Mouse (Mus musculus): ENCODE data around the gene Aaas. TPM values are rescaled to one million over a fixed set of nuclear protein-coding genes. Genes with fewer than 3 reads are reported as not detected.

Gene Aaas
- polyA plus RNA-seq, 1 experiment from 2014 or later, result 91.7 TPM

DNA sequence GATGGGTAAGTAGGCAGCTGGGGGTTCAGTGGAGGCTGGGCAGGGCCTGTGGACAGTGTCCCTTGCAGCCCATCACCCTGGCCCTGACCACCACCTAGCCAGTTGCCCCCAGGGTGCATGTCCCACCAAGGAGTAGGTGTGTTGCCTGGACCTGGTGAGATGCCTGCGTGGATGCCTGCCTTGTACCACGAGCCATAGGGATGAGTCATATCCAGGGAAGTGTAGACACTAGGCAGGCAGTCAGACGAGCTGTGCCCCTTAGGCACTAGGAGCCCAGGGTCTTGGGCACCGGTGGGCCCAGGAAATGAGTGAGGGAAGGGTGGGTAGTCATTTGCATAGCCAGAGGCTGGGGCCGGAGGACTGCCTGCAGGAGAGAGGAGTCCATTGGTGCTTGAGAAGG, 8.3 kb upstream of the Aaas start:
- Histone ChIP-seq H3K27ac (ENCODE audit: low read length) (no peak overlapping the region), H3K9ac (replicated peaks; ENCODE audit: low read length) (no peak overlapping the region), H3K4me1 (ENCODE audit: insufficient read depth, low read length) (peaks cover 32% of the 10 kb centered on the region), H3K36me3 (ENCODE audit: insufficient read depth, low read length) (no peaks in the 10 kb centered on the region), H3K27me3 (ENCODE audit: insufficient read depth, low read length) (peaks cover 16% of the 10 kb centered on the region), H3K4me2 (replicated peaks; ENCODE audit: low read depth, low read length) (no peak overlapping the region), H3K9me3 (ENCODE audit: low read length) (no peaks in the 10 kb centered on the region), H3K4me3 (ENCODE audit: low read length) (no peak overlapping the region)
- WGBS, result 28% methylated on average over 5 of the region's 5 CpGs
- ATAC-seq (ENCODE audit: low FRiP score, low TSS enrichment), result no peak

DNA sequence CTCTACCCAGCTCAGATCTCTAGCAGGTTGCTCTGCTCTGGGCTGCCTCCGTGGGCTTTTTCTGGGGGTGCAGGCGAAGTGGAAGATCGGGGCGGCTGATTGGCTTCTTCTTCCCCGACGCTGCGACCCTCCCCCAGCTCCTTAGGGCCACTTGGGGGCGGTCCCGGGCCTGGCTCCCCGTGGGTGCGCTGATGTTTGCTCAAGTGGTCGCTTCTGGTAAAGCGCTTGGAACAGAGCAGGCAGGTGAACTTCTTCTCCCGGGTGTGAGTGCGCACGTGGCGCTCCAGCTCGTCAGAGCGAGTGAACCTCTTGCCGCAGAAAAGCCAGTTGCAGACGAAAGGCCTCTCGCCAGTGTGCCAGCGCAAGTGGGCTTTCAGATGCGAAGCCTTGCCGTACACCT, 7.6 kb upstream of the Aaas start:
- Histone ChIP-seq H3K27me3 (ENCODE audit: insufficient read depth, low read length) (peaks cover 16% of the 10 kb centered on the region), H3K27ac (ENCODE audit: low read length) (no peak overlapping the region), H3K9me3 (ENCODE audit: low read length) (no peaks in the 10 kb centered on the region), H3K9ac (replicated peaks; ENCODE audit: low read length) (peak overlapping the region; percentile 52), H3K4me2 (replicated peaks; ENCODE audit: low read depth, low read length) (peak overlapping the region; percentile 53), H3K4me3 (ENCODE audit: low read length) (peak overlapping the region; percentile 23; the same call in 1 of the 2 replicates), H3K4me1 (ENCODE audit: insufficient read depth, low read length) (peaks cover 32% of the 10 kb centered on the region), H3K36me3 (ENCODE audit: insufficient read depth, low read length) (no peaks in the 10 kb centered on the region)
- no peak for ATAC-seq (ENCODE audit: low FRiP score, low TSS enrichment)
- 3% methylated on average over 25 of the region's 25 CpGs for WGBS

DNA sequence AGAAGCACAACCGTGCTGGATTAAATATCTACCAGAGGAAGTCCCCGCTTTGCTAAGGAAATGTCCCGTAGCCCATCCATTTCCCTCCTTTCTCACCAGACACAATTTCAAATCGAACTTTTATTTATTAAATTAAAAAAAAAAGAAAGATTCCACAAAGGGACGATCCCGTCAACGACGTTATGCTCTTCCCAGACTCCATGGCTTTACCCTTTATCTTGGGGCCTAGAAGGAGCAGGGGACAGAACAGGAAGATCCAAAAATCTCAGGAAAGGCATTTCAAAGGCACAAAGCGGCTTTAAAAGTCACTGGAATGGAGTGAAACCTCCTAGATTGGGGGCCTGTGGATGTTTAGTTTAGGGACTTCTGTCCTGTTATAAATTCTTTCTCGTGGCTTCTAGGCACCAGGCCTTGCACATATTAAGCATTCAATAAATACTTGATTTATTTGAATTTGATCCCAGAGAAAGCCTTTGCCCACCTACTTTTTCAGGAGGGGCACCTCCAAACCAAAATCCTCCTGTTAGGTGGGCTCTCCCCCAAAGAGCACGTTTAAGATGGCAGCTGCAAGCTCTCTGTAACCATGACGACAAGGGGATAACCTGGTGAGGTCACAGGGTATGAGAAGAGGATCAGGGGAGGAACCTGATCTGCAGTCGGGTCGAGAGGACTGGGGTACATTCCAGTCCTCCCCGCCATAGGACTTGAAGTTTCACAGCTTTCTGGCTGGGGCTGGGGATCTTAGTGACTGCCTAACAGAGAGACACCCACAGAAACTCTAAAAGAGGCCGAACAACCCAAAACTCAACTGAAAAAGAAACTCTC, 6.1 kb upstream of the Aaas start:
- Histone ChIP-seq H3K9me3 (ENCODE audit: low read length) (no peaks in the 10 kb centered on the region), H3K9ac (replicated peaks; ENCODE audit: low read length) (peak overlapping the region; percentile 86), H3K4me2 (replicated peaks; ENCODE audit: low read depth, low read length) (peak overlapping the region; percentile 95), H3K27me3 (ENCODE audit: insufficient read depth, low read length) (peaks cover 12% of the 10 kb centered on the region), H3K27ac (ENCODE audit: low read length) (peak overlapping the region; percentile 92), H3K4me3 (ENCODE audit: low read length) (peak overlapping the region; percentile 59), H3K36me3 (ENCODE audit: insufficient read depth, low read length) (no peaks in the 10 kb centered on the region), H3K4me1 (ENCODE audit: insufficient read depth, low read length) (peaks cover 23% of the 10 kb centered on the region)
- no peak for ATAC-seq (ENCODE audit: low FRiP score, low TSS enrichment)
- WGBS, result 41% methylated on average over 16 of the region's 16 CpGs

DNA sequence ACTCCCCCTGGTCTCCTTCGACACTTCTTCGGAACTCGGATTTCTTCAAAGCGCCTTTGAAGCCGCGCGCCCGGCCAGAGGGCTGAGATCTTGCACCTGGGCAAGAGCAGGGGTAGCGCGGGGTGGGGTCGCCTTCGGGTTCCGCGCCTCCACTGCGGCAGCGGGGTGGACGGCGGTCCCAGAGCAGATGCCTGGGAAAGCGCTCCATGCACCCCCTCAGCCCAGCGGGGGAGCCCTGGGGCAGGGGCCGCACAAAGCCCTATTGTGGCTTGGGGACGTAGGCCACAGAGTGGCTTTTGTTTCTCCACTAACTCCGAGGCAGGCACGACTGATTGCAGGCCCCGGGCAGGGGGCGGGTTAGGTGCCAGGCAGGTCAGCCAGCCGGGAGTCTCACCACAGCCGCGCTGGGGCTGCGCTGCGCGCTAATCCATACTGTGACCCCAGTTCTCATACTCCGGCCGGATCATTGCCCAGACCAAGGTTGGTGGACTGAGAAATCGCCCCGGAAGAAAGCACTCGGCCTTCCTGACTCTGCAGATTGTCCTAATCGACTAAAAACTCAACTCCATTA, 5.4 kb upstream of the Aaas start:
- Histone ChIP-seq H3K27ac (ENCODE audit: low read length) (peak overlapping the region; percentile 92), H3K4me1 (ENCODE audit: insufficient read depth, low read length) (peaks cover 23% of the 10 kb centered on the region), H3K9ac (replicated peaks; ENCODE audit: low read length) (peak overlapping the region; percentile 86), H3K4me2 (replicated peaks; ENCODE audit: low read depth, low read length) (peak overlapping the region; percentile 95), H3K27me3 (ENCODE audit: insufficient read depth, low read length) (peaks cover 12% of the 10 kb centered on the region), H3K9me3 (ENCODE audit: low read length) (no peaks in the 10 kb centered on the region), H3K4me3 (ENCODE audit: low read length) (peak overlapping the region; percentile 59), H3K36me3 (ENCODE audit: insufficient read depth, low read length) (no peaks in the 10 kb centered on the region)
- 3% methylated on average over 38 of the region's 38 CpGs for WGBS
- peak; percentile 66 for ATAC-seq (ENCODE audit: low FRiP score, low TSS enrichment)

DNA sequence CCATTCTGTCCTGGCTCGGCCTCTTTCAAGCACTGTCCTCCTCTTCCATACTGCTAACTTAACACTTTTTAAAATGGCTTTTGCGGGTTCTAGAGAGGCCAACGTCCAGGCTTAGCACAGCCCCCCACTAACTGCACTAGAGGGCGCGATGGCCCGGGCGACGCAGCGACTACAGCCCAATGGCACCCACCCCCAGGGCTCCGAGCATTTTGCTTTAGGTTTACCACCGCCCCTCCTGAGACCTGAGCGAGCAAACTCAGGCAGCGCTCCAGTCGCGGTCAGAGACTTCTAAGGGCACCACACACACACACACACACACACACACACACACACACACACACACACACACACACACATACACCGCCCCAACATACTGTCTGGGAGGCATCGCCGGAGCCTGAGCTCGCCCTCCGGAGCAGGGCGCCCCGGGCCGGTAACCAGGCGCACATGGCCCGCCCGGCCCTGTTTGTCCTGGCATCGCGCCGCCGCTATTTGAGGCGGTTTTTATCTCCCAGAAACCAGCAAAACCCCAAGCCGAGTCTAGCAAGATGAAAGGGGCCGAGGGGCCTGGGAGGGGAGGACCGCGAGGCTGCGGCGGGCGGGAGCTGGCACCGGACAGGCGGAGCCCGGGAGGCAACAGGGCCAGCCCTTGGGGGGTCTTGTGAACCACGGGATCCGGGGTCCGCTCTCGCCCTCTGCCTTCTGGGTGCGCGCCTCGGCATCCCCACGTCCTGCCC, 4.7 kb upstream of the Aaas start:
- Histone ChIP-seq H3K9me3 (ENCODE audit: low read length) (no peaks in the 10 kb centered on the region), H3K27me3 (ENCODE audit: insufficient read depth, low read length) (peaks cover 12% of the 10 kb centered on the region), H3K27ac (ENCODE audit: low read length) (peak overlapping the region; percentile 92), H3K9ac (replicated peaks; ENCODE audit: low read length) (peak overlapping the region; percentile 86), H3K4me2 (replicated peaks; ENCODE audit: low read depth, low read length) (peak overlapping the region; percentile 95), H3K36me3 (ENCODE audit: insufficient read depth, low read length) (no peaks in the 10 kb centered on the region), H3K4me1 (ENCODE audit: insufficient read depth, low read length) (peaks cover 23% of the 10 kb centered on the region), H3K4me3 (ENCODE audit: low read length) (peak overlapping the region; percentile 59)
- WGBS, result under 1% methylated on average over 44 of the region's 49 CpGs
- ATAC-seq (ENCODE audit: low FRiP score, low TSS enrichment), result peak; percentile 50

DNA sequence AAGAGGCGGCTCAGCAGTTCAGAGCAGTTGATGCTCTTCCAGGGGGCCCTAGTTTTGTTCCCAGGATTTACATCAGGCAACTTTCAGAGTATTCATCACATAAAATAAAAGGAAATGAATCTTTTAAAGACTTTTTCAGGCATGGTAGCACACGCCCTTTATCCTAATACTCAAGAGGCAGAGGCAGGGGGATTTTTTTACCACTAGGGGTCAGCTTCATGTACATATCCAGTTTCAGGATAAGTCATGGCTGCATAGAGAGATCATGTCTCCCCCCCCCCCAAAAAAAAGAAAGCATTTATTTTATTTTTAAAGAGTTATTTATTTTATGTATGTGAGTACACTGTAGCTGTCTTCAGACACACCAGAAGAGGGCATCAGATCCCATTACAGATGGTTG, 3.4 kb upstream of the Aaas start:
- H3K36me3 ChIP-seq (ENCODE audit: insufficient read depth, low read length), result no peaks in the 10 kb centered on the region
- no peak overlapping the region for H3K9ac ChIP-seq (replicated peaks; ENCODE audit: low read length)
- peaks cover 11% of the 10 kb centered on the region for H3K27me3 ChIP-seq (ENCODE audit: insufficient read depth, low read length)
- no peak overlapping the region for H3K4me2 ChIP-seq (replicated peaks; ENCODE audit: low read depth, low read length)
- ATAC-seq (ENCODE audit: low FRiP score, low TSS enrichment), result no peak
- H3K4me1 ChIP-seq (ENCODE audit: insufficient read depth, low read length), result peaks cover 30% of the 10 kb centered on the region
- no peak overlapping the region for H3K4me3 ChIP-seq (ENCODE audit: low read length)
- WGBS, result 78% methylated on average over 2 of the region's 2 CpGs
- no peak overlapping the region for H3K27ac ChIP-seq (ENCODE audit: low read length)
- H3K9me3 ChIP-seq (ENCODE audit: low read length), result no peaks in the 10 kb centered on the region

DNA sequence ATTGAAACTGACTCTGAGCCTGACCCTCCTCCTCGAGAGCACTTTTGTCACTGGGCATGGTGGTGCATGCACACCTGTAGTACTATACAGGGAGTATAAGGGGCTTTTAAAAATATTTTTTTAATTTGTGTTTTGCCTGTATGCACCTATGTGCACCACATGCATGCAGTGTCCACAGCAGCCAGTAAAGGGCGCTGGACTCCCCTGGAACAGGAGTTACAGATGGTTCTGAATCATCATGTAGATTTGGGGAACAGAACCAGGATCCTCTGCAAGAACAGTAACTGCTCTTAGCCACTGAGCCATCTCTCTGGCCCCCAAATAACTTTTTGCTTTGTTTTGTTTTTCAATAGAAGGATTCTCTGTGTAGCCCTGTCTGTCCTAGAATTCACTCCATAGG, 1.6 kb upstream of the Aaas start:
- WGBS, result 60% methylated on average over 2 of the region's 2 CpGs
- H3K9ac ChIP-seq (replicated peaks; ENCODE audit: low read length), result no peak overlapping the region
- H3K36me3 ChIP-seq (ENCODE audit: insufficient read depth, low read length), result peaks cover 6% of the 10 kb centered on the region; the same call in 1 of the 2 replicates
- no peak overlapping the region for H3K4me3 ChIP-seq (ENCODE audit: low read length)
- H3K27ac ChIP-seq (ENCODE audit: low read length), result no peak overlapping the region
- no peaks in the 10 kb centered on the region for H3K9me3 ChIP-seq (ENCODE audit: low read length)
- no peak for ATAC-seq (ENCODE audit: low FRiP score, low TSS enrichment)
- no peaks in the 10 kb centered on the region for H3K27me3 ChIP-seq (ENCODE audit: insufficient read depth, low read length)
- peaks cover 18% of the 10 kb centered on the region for H3K4me1 ChIP-seq (ENCODE audit: insufficient read depth, low read length)
- no peak overlapping the region for H3K4me2 ChIP-seq (replicated peaks; ENCODE audit: low read depth, low read length)

DNA sequence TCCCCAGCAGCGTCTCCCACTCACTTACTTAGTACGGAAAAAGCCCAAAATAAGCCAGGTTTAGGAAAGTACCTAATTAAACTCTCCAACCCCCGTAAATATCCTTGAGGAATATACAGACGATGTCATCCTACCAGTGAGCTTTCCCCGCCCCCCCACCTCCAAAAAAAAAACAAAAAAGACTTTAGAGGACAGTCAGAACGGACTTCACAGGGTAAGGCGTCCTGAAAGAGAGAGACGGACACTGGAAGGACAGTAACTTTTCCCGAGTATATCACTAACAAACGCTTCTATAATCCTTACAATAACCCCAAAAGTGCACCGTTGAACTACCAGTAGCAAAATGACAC, 346 bp upstream of the Aaas start:
- Histone ChIP-seq H3K4me1 (ENCODE audit: insufficient read depth, low read length) (peaks cover 11% of the 10 kb centered on the region), H3K4me3 (ENCODE audit: low read length) (peak overlapping the region; percentile 95), H3K9me3 (ENCODE audit: low read length) (no peaks in the 10 kb centered on the region), H3K36me3 (ENCODE audit: insufficient read depth, low read length) (peaks cover 12% of the 10 kb centered on the region), H3K27ac (ENCODE audit: low read length) (peak overlapping the region; percentile 73), H3K27me3 (ENCODE audit: insufficient read depth, low read length) (no peaks in the 10 kb centered on the region), H3K4me2 (replicated peaks; ENCODE audit: low read depth, low read length) (peak overlapping the region; percentile 63), H3K9ac (replicated peaks; ENCODE audit: low read length) (peak overlapping the region; percentile 67)
- peak; percentile 31; the same call in 1 of the 2 replicates for ATAC-seq (ENCODE audit: low FRiP score, low TSS enrichment)
- WGBS, result 9% methylated on average over 11 of the region's 11 CpGs

DNA sequence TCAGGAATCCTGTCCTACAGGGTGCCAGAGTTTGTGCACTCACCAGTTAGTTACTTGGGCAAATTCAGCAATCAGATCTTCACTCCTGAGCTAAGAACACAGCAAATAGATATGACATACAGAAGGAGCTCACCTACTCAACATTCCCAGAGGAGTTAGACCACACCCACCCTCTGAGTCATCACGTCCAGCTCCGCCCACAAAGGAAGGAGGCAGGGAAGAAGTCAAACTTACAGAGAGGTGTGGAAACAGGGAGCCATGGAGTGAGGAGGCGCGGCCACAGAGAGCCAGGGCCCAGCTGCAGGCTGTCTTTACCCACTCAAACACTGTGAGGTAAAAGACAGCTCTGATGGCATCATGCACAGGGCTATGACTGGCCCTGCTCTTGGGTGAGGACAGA, 4.1 kb downstream of the Aaas start:
- H3K4me3 ChIP-seq (ENCODE audit: low read length), result no peak overlapping the region
- ATAC-seq (ENCODE audit: low FRiP score, low TSS enrichment), result no peak
- no peaks in the 10 kb centered on the region for H3K27me3 ChIP-seq (ENCODE audit: insufficient read depth, low read length)
- no peaks in the 10 kb centered on the region for H3K9me3 ChIP-seq (ENCODE audit: low read length)
- H3K27ac ChIP-seq (ENCODE audit: low read length), result no peak overlapping the region
- H3K9ac ChIP-seq (replicated peaks; ENCODE audit: low read length), result no peak overlapping the region
- H3K4me1 ChIP-seq (ENCODE audit: insufficient read depth, low read length), result peaks cover 7% of the 10 kb centered on the region
- peaks cover 27% of the 10 kb centered on the region for H3K36me3 ChIP-seq (ENCODE audit: insufficient read depth, low read length)
- WGBS, result 62% methylated on average over 4 of the region's 4 CpGs
- no peak overlapping the region for H3K4me2 ChIP-seq (replicated peaks; ENCODE audit: low read depth, low read length)
